Mouse (Mus musculus) myocyte (in vitro differentiated cells): Measurements from ENCODE around the gene Olfr1359. TPM values are rescaled to one million over a fixed set of nuclear protein-coding genes. Genes with fewer than 3 reads are reported as not detected.
A peak's percentile ranks its signal among the peaks of the same experiment; 100 is the strongest.
"Not testable (repeated sequence)": the region's sequence is repeated elsewhere in the genome, so short reads cannot be mapped to it uniquely, and the experiment has no call there.

Experiments used
- H3K27me3 ChIP-seq: one replicate; pipeline ENCODE4 v1.6.1; 2011; ENCODE audit not compliant: control insufficient read depth, insufficient read depth, insufficient read length
- H3K36me3 ChIP-seq: one replicate; pipeline ENCODE4 v1.6.1; 2011; ENCODE audit not compliant: control insufficient read depth, insufficient read depth
- H3K4me2 ChIP-seq: one replicate; pipeline ENCODE4 v1.6.1; 2011; ENCODE audit warnings: low read depth, control low read depth
- H3K4me3 ChIP-seq: one replicate; pipeline ENCODE4 v1.5.1; 2011; ENCODE audit warnings: mild to moderate bottlenecking, control low read depth, moderate library complexity
- H3K79me2 ChIP-seq: one replicate; pipeline ENCODE4 v1.6.1; 2011; ENCODE audit not compliant: control insufficient read depth, insufficient read depth
- H3ac ChIP-seq: one replicate; pipeline ENCODE4 v1.6.1; 2011; ENCODE audit not compliant: control insufficient read depth, insufficient read length
- CEBPB ChIP-seq: IDR thresholded peaks from 2 replicates; pipeline ENCODE4 v1.6.1; 2011; ENCODE audit warnings: mild to moderate bottlenecking, moderate library complexity; ENCODE audit not compliant: poor library complexity, insufficient read depth, severe bottlenecking
- E2F4 ChIP-seq: IDR thresholded peaks from one replicate; pipeline ENCODE4 v1.6.1; 2011; ENCODE audit warnings: mild to moderate bottlenecking, control low read depth, moderate library complexity; ENCODE audit not compliant: insufficient read depth
- POLR2A ChIP-seq: IDR thresholded peaks from one replicate; pipeline ENCODE4 v1.6.1; 2011; ENCODE audit warnings: low read depth, mild to moderate bottlenecking, control low read depth, moderate library complexity; ENCODE audit not compliant: insufficient read length
- POLR2AphosphoS2 ChIP-seq: IDR thresholded peaks from one replicate; pipeline ENCODE4 v1.6.1; 2011; ENCODE audit warnings: low read depth, control low read depth; ENCODE audit not compliant: insufficient read length
- TCF3 ChIP-seq: IDR thresholded peaks from one replicate; pipeline ENCODE4 v1.6.1; 2011; ENCODE audit warnings: low read depth, control low read depth; ENCODE audit not compliant: insufficient read length
- polyA plus RNA-seq: library from polyadenylated mRNA; unstranded; fragments of >200 nt; fragmentation: generic; extraction: Trizol; gene quantifications from one replicate; pipeline ENCODE4 v1.2.1, GENCODE M21; 2012; ENCODE audit warnings: missing spikeins

Olfr1359 gene
- polyA plus RNA-seq, 1 experiment, result not detected

- TF ChIP-seq POLR2AphosphoS2 (peak; percentile 82), POLR2A (peak; percentile 60)
- Histone ChIP-seq H3K4me2 (peak overlapping the region; percentile 97), H3K4me3 (peak overlapping the region; percentile 30)
- H3ac ChIP-seq, H3K36me3 ChIP-seq, H3K79me2 ChIP-seq, H3K27me3 ChIP-seq: not testable (repeated sequence)
Measured at GRCm38 (mm10) chr13:21716540-21717391, 18.9 kb downstream of the Olfr1359 start.

- H3K36me3 ChIP-seq, H3K79me2 ChIP-seq, H3ac ChIP-seq, H3K27me3 ChIP-seq: not testable (repeated sequence)
- H3K4me3 ChIP-seq, result peak within 1 kb of the TSS; percentile 30
- TF ChIP-seq POLR2AphosphoS2 (peak; percentile 89), POLR2A (peak; percentile 79)
- H3K4me2 ChIP-seq, result peak within 1 kb of the TSS; percentile 97
Measured at GRCm38 (mm10) chr13:21717397-21718357, 19.8 kb downstream of the Olfr1359 start, which contains the start of gene Hist1h3h. Gene Hist1h3h (plus strand): TSS chr13:21717659.

GRCm38 (mm10) chr13:21718381-21719080, 20.6 kb downstream of the Olfr1359 start:
- Histone ChIP-seq H3K4me3 (peak overlapping the region; percentile 30), H3ac (no peak overlapping the region), H3K27me3 (no peaks in the 10 kb centered on the region), H3K4me2 (peak overlapping the region; percentile 79), H3K79me2 (no peaks in the 10 kb centered on the region), H3K36me3 (no peaks in the 10 kb centered on the region)
- TF ChIP-seq CEBPB (no peak), POLR2AphosphoS2 (peak; percentile 68), POLR2A (peak; percentile 5)

GRCm38 (mm10) chr13:21721107-21721756, 23.3 kb downstream of the Olfr1359 start:
- H3K36me3 ChIP-seq, H3K27me3 ChIP-seq, H3ac ChIP-seq, H3K79me2 ChIP-seq: not testable (repeated sequence)
- Histone ChIP-seq H3K4me2 (peak overlapping the region; percentile 79), H3K4me3 (peak overlapping the region; percentile 12)
- TF ChIP-seq POLR2AphosphoS2, result peak; percentile 32
- peak; percentile 43 for TF ChIP-seq POLR2A

- H3K79me2 ChIP-seq, H3ac ChIP-seq, H3K27me3 ChIP-seq, H3K36me3 ChIP-seq: not testable (repeated sequence)
- H3K4me3 ChIP-seq, result peak within 1 kb of the TSS; percentile 12
- H3K4me2 ChIP-seq, result peak within 1 kb of the TSS; percentile 79
- peak; percentile 97 for TF ChIP-seq POLR2AphosphoS2
- TF ChIP-seq POLR2A, result peak; percentile 90
- peak; percentile 73 for TF ChIP-seq E2F4
Measured at GRCm38 (mm10) chr13:21721757-21722372, 24.0 kb downstream of the Olfr1359 start, which contains the start of gene Hist1h2bm. Gene Hist1h2bm (plus strand): TSS chr13:21722044.

GRCm38 (mm10) chr13:21722373-21722925, 24.5 kb downstream of the Olfr1359 start:
- no peak overlapping the region for H3ac ChIP-seq
- H3K4me2 ChIP-seq, result peak overlapping the region; percentile 72
- H3K79me2 ChIP-seq, result no peaks in the 10 kb centered on the region
- H3K36me3 ChIP-seq, result no peaks in the 10 kb centered on the region
- H3K27me3 ChIP-seq, result no peaks in the 10 kb centered on the region
- TF ChIP-seq POLR2A (peak; percentile 1), POLR2AphosphoS2 (peak; percentile 20), TCF3 (no peak)
- H3K4me3 ChIP-seq, result peak overlapping the region; percentile 12
